Mouse (Mus musculus) embryonic fibroblast, embryonic 13.5 days (primary cell): ENCODE data around the gene Pogk. TPM values are rescaled to one million over a fixed set of nuclear protein-coding genes. Genes with fewer than 3 reads are reported as not detected.

ENCODE experiments used
- H3K27ac ChIP-seq: 2 replicates; pipeline ENCODE4 v1.5.1; 2012; ENCODE audit warnings: low read length, control low read depth, inconsistent platforms; ENCODE audit not compliant: insufficient read depth
- H3K4me1 ChIP-seq: 2 replicates; pipeline ENCODE4 v1.6.1; 2011; ENCODE audit warnings: low read length; ENCODE audit not compliant: control insufficient read depth, insufficient read depth
- H3K4me3 ChIP-seq: 2 replicates; pipeline ENCODE4 v1.5.1; 2011; ENCODE audit warnings: mild to moderate bottlenecking, control low read depth, low read length; ENCODE audit not compliant: insufficient read depth
- CTCF ChIP-seq: IDR thresholded peaks from 2 replicates; pipeline ENCODE4 v1.5.1; 2011; ENCODE audit warnings: mild to moderate bottlenecking, control low read depth, low read length, moderate library complexity, borderline replicate concordance; ENCODE audit not compliant: insufficient read depth
- POLR2A ChIP-seq: IDR thresholded peaks from 2 replicates; pipeline ENCODE4 v1.6.1; 2011; ENCODE audit warnings: low read depth, mild to moderate bottlenecking, control low read depth, low read length, moderate library complexity
- polyA plus RNA-seq: library from polyadenylated mRNA; stranded (reverse); fragments of >200 nt; gene quantifications from 2 replicates; pipeline ENCODE4 v1.2.4, GENCODE M21; 2011; ENCODE audit warnings: low read depth; ENCODE audit not compliant: missing spikeins, insufficient read length

The Pogk gene
- polyA plus RNA-seq, 1 experiment = 20.8 TPM

GRCm38 (mm10) chr1:166360157-166360855 lies 49.4 kb downstream of the Pogk start:
- no peaks in the 10 kb centered on the region for H3K4me1 ChIP-seq
- TF ChIP-seq CTCF (peak; percentile 96), POLR2A (no peak)

GRCm38 (mm10) chr1:166349751-166350150 lies 59.9 kb downstream of the Pogk start:
- 0 out of 2 replicates have a peak, but pooled peaks cover 3% of the 10 kb centered on the region for H3K4me1 ChIP-seq
- no peak overlapping the region for H3K27ac ChIP-seq
- H3K4me3 ChIP-seq = no peak overlapping the region
- TF ChIP-seq POLR2A = no peak
- TF ChIP-seq CTCF = no peak

More at GRCm38 (mm10) chr1:166360157-166360855, 49.4 kb downstream of the Pogk start:
- no peak overlapping the region for H3K27ac ChIP-seq
- H3K4me3 ChIP-seq = no peak overlapping the region

GRCm38 (mm10) chr1:166349341-166349740 lies 60.3 kb downstream of the Pogk start:
- H3K4me3 ChIP-seq = no peak overlapping the region
- TF ChIP-seq CTCF (no peak), POLR2A (no peak)
- 0 out of 2 replicates have a peak, but pooled peaks cover 3% of the 10 kb centered on the region for H3K4me1 ChIP-seq
- H3K27ac ChIP-seq = no peak overlapping the region

GRCm38 (mm10) chr1:166346906-166347305 lies 62.8 kb downstream of the Pogk start:
- H3K4me3 ChIP-seq = no peak overlapping the region
- H3K27ac ChIP-seq = no peak overlapping the region
- H3K4me1 ChIP-seq = 0 out of 2 replicates have a peak, but pooled peaks cover 3% of the 10 kb centered on the region
- TF ChIP-seq POLR2A = no peak
- no peak for TF ChIP-seq CTCF

GRCm38 (mm10) chr1:166345602-166346001 lies 64.1 kb downstream of the Pogk start:
- no peak overlapping the region for H3K27ac ChIP-seq
- 0 out of 2 replicates have a peak, but pooled peaks cover 3% of the 10 kb centered on the region for H3K4me1 ChIP-seq
- H3K4me3 ChIP-seq = no peak overlapping the region
- no peak for TF ChIP-seq POLR2A
- no peak for TF ChIP-seq CTCF

- H3K4me1 ChIP-seq = 0 out of 2 replicates have a peak, but pooled peaks cover 3% of the 10 kb centered on the region
- no peak for TF ChIP-seq POLR2A
- TF ChIP-seq CTCF = no peak
- H3K27ac ChIP-seq = no peak overlapping the region
- no peak overlapping the region for H3K4me3 ChIP-seq
Observed at GRCm38 (mm10) chr1:166344300-166345077, 65.2 kb downstream of the Pogk start.

- H3K27ac ChIP-seq = no peak overlapping the region
- H3K4me3 ChIP-seq = no peak overlapping the region
- TF ChIP-seq CTCF (no peak), POLR2A (no peak)
Observed at GRCm38 (mm10) chr1:166343586-166343985, 66.1 kb downstream of the Pogk start.

GRCm38 (mm10) chr1:166342539-166342938 lies 67.1 kb downstream of the Pogk start:
- no peak overlapping the region for H3K4me3 ChIP-seq
- H3K27ac ChIP-seq = no peak overlapping the region
- 0 out of 2 replicates have a peak, but pooled peaks cover 3% of the 10 kb centered on the region for H3K4me1 ChIP-seq
- TF ChIP-seq CTCF (no peak), POLR2A (no peak)

More at GRCm38 (mm10) chr1:166343586-166343985, 66.1 kb downstream of the Pogk start:
- H3K4me1 ChIP-seq = 0 out of 2 replicates have a peak, but pooled peaks cover 3% of the 10 kb centered on the region

- Histone ChIP-seq H3K4me3 (no peak overlapping the region), H3K4me1 (0 out of 2 replicates have a peak, but pooled peaks cover 2% of the 10 kb centered on the region), H3K27ac (no peak overlapping the region)
- TF ChIP-seq POLR2A (no peak), CTCF (no peak)
Observed at GRCm38 (mm10) chr1:166342060-166342459, 67.6 kb downstream of the Pogk start.

- H3K27ac ChIP-seq = no peak overlapping the region
- no peak for TF ChIP-seq CTCF
- TF ChIP-seq POLR2A = no peak
- no peak overlapping the region for H3K4me3 ChIP-seq
- no peaks in the 10 kb centered on the region for H3K4me1 ChIP-seq
Observed at GRCm38 (mm10) chr1:166339110-166339509, 70.6 kb downstream of the Pogk start.

Other genes starting within 250 kb of the Pogk start
- not detected in 2 replicates for gene Mael, start 171.1 kb downstream of the Pogk start, polyA plus RNA-seq
- gene Ildr2, start 155.7 kb downstream of the Pogk start, polyA plus RNA-seq = 1.8 and 4.3 TPM in 2 replicates
- gene Tada1, start 30.8 kb downstream of the Pogk start, polyA plus RNA-seq = 20.0 and 28.1 TPM in 2 replicates
- gene Gm4846, start 87.7 kb upstream of the Pogk start, polyA plus RNA-seq = not detected in 2 replicates
- gene Gm4847, start 237.8 kb upstream of the Pogk start, polyA plus RNA-seq = not detected in 2 replicates